Mouse (Mus musculus): Measurements from ENCODE around the gene Krt86. TPM values are rescaled to one million over a fixed set of nuclear protein-coding genes. Genes with fewer than 3 reads are reported as not detected.
A peak's percentile ranks its signal among the peaks of the same experiment; 100 is the strongest.
"Not testable (repeated sequence)": the region's sequence is repeated elsewhere in the genome, so short reads cannot be mapped to it uniquely, and the experiment has no call there.

The Krt86 gene
- polyA plus RNA-seq, 1 experiment from 2014 or later: not detected

DNA sequence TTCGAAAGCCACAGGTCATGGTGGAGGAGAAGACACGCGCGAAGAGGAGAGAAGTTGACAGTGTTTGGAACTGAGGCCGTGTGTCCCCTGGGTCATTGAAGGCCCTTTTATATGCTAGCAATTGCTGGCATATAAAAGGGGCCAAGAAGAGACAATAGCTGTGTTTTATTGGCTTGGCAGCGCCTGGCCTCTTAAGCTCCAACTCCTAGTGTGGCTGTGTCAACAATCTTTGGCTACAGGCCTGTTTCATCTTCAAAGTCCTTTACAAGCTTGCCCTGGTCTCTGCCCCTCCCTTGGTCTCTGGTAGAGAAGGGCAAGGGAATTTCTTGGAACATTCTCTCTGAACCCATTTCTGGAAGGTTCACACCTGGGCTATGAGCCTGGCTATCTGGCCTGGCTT, 18.2 kb downstream of the Krt86 start, which contains the start of gene Krt83:
TSS of gene Krt83 (minus strand) at position 82 of the 400 bp plus-strand sequence.
- ATAC-seq: no peak
- no peak for TF ChIP-seq CTCF (IDR thresholded peaks at IDR 0.05)
- in situ Hi-C loops (cut with MboI; ENCODE audit: low pct_unique_long_range_greater_than_20kb): no loop called here
- POLR2A ChIA-PET: no interaction called here
- no peak for DNase-seq (ENCODE audit: low read depth, low spot score)
- no peaks in the 10 kb centered on the region for H3K27me3 ChIP-seq
- CTCF ChIA-PET: no interaction called here

- no peak for TF ChIP-seq CTCF (IDR thresholded peaks at IDR 0.05)
- CTCF ChIA-PET: interaction anchor here (0.9 to 1.8 kb wide), 2 partner anchors 14 to 165 kb away, joined by 4 to 6 read pairs; no protein-coding TSS in a partner anchor
- POLR2A ChIA-PET: no interaction called here
- no peak for DNase-seq (ENCODE audit: low read depth, low spot score)
- H3K27me3 ChIP-seq: no peaks in the 10 kb centered on the region
- in situ Hi-C loops (cut with MboI; ENCODE audit: low pct_unique_long_range_greater_than_20kb): no loop called here
- no peak for ATAC-seq
These were observed 19.4 kb downstream of the Krt86 start for GRCm38 (mm10) chr15:101492718-101493117.

DNA sequence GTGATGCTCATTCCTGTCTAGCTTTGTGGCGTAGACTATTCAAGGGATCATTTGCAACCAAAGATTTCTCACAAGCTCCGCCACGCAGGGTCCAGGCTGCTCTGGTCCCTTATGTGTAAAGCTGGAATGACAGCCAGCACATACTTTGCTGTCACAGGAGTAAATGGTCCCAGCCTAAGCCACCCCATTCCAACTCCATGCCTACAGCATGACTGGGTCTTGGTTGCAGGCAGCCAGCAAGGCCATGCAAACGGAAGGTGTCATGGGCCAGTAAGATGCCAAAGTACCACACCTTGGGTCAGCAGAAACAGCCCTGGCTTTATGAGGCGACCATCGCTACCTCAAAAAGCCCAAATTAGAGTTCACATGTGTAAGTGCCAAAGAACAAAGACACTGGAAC, 20.4 kb downstream of the Krt86 start:
- no peaks in the 10 kb centered on the region for H3K27me3 ChIP-seq
- ATAC-seq (no peak), DNase-seq (ENCODE audit: low read depth, low spot score) (no peak)
- no peak for TF ChIP-seq CTCF (IDR thresholded peaks at IDR 0.05)
- in situ Hi-C loops (cut with MboI; ENCODE audit: low pct_unique_long_range_greater_than_20kb): no loop called here
- POLR2A ChIA-PET: no interaction called here
- CTCF ChIA-PET: interaction anchor here (1.8 kb wide), 1 partner anchor 13 kb away, joined by 6 read pairs; no protein-coding TSS in a partner anchor

DNA sequence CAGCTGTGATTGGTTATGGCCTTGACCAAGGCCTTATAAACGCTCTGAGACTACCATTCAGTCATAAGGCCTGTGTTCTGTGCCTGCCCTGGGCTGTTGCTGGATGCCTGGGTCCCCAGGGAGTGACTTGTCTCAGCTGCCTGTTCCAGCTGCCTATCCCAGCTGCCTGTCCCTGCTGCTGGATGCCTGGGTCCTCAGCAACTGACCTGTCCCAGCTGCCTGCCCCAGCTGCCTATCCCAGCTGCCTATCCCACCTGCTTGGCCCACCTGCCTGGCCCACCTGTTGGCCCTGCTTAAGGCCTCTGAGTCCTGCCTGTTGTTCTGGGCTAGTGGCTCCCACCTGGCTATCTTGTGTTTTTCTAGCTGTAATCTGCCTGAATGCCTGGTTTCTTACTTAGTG, 20.9 kb downstream of the Krt86 start:
- H3K27me3 ChIP-seq: no peaks in the 10 kb centered on the region
- in situ Hi-C loops (cut with MboI; ENCODE audit: low pct_unique_long_range_greater_than_20kb): no loop called here
- DNase-seq (ENCODE audit: low read depth, low spot score) (no peak), ATAC-seq (no peak)
- no peak for TF ChIP-seq CTCF (IDR thresholded peaks at IDR 0.05)
- ChIA-PET POLR2A (no interaction called here), CTCF (no interaction called here)

GRCm38 (mm10) chr15:101495266-101495665, 22.0 kb downstream of the Krt86 start:
- TF ChIP-seq CTCF (IDR thresholded peaks at IDR 0.05): no peak
- no peaks in the 10 kb centered on the region for H3K27me3 ChIP-seq
- CTCF ChIA-PET: interaction anchor here (1.1 to 3.5 kb wide), 3 partner anchors 108 to 157 kb away, joined by 3 to 23 read pairs (median 4); no protein-coding TSS in a partner anchor
- DNase-seq (ENCODE audit: low read depth, low spot score) (no peak), ATAC-seq (no peak)
- in situ Hi-C loops (cut with MboI; ENCODE audit: low pct_unique_long_range_greater_than_20kb): loop anchor here (5.0 kb wide), 2 partner anchors 38 to 153 kb away; no protein-coding TSS in a partner anchor
- POLR2A ChIA-PET: no interaction called here

- ChIA-PET POLR2A (interaction anchor here (1.4 kb wide), 1 partner anchor 10 kb away, joined by 6 read pairs; no protein-coding TSS in a partner anchor), CTCF (interaction anchor here (0.8 to 3.5 kb wide), 11 partner anchors 11 to 487 kb away, joined by 3 to 23 read pairs (median 3); partner anchors contain the start of genes Krt80 and Krt86)
- ATAC-seq (peak; percentile 47), DNase-seq (ENCODE audit: low read depth, low spot score) (peak; percentile 27)
- in situ Hi-C loops (cut with MboI; ENCODE audit: low pct_unique_long_range_greater_than_20kb): loop anchor here (5.0 kb wide), 2 partner anchors 40 to 155 kb away; no protein-coding TSS in a partner anchor
- no peak for TF ChIP-seq CTCF (IDR thresholded peaks at IDR 0.05)
- H3K27me3 ChIP-seq: no peaks in the 10 kb centered on the region
These were observed 23.9 kb downstream of the Krt86 start for GRCm38 (mm10) chr15:101497181-101497580.

DNA sequence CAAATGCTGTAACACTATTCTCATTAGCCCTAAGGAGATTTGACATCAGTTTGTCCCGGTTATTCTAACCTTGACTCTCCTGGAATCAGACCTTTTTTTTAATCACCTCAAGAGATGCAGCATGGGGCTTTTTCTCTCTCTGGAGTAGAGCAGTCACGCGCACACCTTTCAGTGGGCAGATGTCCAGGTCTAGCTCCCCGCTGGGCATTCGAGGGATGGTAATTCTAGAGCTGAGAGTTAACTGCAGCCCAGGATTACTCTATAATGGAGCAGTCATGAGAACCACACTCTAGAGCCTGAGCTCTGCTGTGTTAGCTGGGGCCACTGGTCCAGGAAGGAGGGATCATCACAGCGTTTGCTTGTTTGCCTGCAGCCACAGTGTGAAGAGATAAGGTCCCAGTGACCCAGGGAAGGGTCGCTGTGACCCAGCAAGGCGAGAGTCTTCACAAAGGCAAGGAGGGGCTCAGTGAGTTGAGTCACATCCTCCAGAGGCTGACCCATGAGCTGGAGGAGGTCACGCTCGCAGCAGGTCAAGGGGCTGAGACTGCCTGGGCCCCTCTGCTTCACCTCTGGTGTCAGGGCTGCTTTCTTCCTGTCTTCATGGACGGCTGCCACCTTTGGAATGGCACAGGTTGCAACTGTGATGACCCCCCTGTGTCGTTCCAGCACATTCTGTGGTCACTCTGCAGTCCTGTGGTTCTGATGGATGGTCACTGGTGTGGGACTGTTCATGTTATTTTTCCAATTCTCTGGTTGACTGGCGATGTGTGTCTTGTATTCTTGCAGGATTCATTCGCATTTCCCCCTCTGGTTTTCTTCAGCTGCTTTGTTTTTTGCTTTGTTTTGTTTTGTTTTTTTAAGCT, 33.8 kb downstream of the Krt86 start:
- no peak for TF ChIP-seq CTCF (IDR thresholded peaks at IDR 0.05)
- in situ Hi-C loops (cut with MboI; ENCODE audit: low pct_unique_long_range_greater_than_20kb): no loop called here

DNA sequence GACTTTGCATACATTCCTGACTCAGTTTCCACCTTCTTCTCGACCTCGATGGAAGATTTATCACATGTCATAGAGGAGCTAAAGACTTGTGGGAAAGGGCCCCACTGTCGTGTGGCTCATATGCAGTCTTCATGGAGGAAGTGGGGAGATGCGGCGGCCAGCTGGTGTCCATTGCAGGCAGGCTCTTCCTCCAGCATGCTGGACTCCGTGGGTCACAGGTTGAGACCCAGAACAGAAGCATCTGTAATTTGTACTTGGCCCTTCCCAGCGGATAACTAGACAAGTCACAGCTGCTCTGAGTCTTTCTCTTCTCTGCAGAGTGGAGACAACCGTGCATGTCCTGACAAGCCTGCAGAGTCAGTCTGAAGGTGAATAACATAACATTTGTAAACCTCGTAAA, 35.0 kb downstream of the Krt86 start:
- ChIA-PET CTCF (no interaction called here), POLR2A (no interaction called here)
- DNase-seq (ENCODE audit: low read depth, low spot score) (no peak), ATAC-seq (no peak)
- no peak for TF ChIP-seq CTCF (IDR thresholded peaks at IDR 0.05)
- H3K27me3 ChIP-seq: no peaks in the 10 kb centered on the region
- in situ Hi-C loops (cut with MboI; ENCODE audit: low pct_unique_long_range_greater_than_20kb): no loop called here

More for the DNA sequence above, 33.8 kb downstream of the Krt86 start:
- ATAC-seq: peak; percentile 76
- ChIA-PET POLR2A (interaction anchor here (1.3 kb wide), 1 partner anchor 10 kb away, joined by 6 read pairs; no protein-coding TSS in a partner anchor), CTCF (interaction anchor here (1.3 kb wide), 1 partner anchor 14 kb away, joined by 6 read pairs; no protein-coding TSS in a partner anchor)
- no peaks in the 10 kb centered on the region for H3K27me3 ChIP-seq
- DNase-seq (ENCODE audit: low read depth, low spot score): peak; percentile 41

- in situ Hi-C loops (cut with MboI; ENCODE audit: low pct_unique_long_range_greater_than_20kb); ATAC-seq; H3K27me3 ChIP-seq; CTCF ChIA-PET; DNase-seq (ENCODE audit: low read depth, low spot score); POLR2A ChIA-PET: not testable (repeated sequence)
These were observed 43.9 kb downstream of the Krt86 start, which contains the start of gene Gm49425 for GRCm38 (mm10) chr15:101517161-101517560. TSS of gene Gm49425 (minus strand) at chr15:101517261.

GRCm38 (mm10) chr15:101519792-101520191, 46.5 kb downstream of the Krt86 start:
- CTCF ChIA-PET: interaction anchor here (1.0 to 2.8 kb wide), 8 partner anchors 178 to 464 kb away, joined by 3 to 21 read pairs (median 4); no protein-coding TSS in a partner anchor
- POLR2A ChIA-PET: no interaction called here
- peaks cover 13% of the 10 kb centered on the region for H3K27me3 ChIP-seq
- in situ Hi-C loops (cut with MboI; ENCODE audit: low pct_unique_long_range_greater_than_20kb): loop anchor here (5.0 kb wide), 2 partner anchors 253 to 453 kb away; no protein-coding TSS in a partner anchor
- no peak for ATAC-seq
- no peak for DNase-seq (ENCODE audit: low read depth, low spot score)
- TF ChIP-seq CTCF (IDR thresholded peaks at IDR 0.05): peak; percentile 90

All from Patski (cell line).